Mouse (Mus musculus): ENCODE results near the gene Gpr65.
"Not testable (repeated sequence)": the region's sequence is repeated elsewhere in the genome, so short reads cannot be mapped to it uniquely, and the experiment has no call there.

The Gpr65 gene

DNA sequence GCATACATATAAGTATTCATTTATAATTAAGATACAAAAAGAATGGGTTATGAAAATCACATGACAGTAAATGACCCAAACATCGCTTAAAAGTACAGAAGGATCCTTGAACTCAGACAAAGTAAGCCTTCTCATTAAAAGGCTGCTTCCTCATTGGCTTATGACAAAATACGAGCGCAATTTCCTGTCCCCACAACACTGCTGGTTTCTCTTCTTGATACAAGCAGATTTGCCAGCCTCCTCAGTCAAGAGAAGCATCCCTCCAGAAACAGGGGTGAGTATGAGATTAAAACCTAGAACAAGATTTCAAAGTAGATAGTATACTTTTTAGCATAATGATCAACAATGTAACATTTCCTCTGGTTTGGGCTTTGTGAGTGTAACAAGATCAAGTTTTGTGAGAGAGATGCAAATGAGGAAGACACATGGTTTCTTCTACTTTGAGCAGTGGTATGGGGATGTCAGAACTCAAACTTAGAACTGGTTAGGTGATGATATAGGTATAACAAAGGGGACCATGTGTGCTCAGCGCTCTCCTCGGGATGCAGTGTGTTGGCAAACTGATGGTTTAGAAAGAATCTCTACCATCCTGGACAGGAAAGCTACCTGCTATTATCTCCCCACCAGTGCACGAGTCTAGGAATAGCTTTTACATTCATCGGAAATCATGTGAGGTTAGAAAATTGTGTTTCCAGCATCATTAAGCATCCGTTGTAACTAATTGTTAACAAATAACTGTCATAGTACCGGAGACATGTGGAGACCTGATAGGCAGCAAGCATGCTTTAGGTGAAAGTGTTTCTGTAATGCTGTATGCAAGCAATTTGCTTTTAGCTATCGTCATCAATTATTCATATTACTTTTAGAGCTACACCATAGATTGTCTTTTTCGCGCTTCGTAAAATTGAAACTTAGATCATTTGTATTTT, at the start of gene Gpr65:
Gpr65 (plus strand) TSS at position 195 of the 929 bp plus-strand sequence.
- in situ Hi-C loops (cut with MboI, MseI) = loop anchor here (10.0 to 25.0 kb wide), 2 partner anchors 326 to 469 kb away; partner anchors contain the start of genes Ptpn21 and Zc3h14

DNA sequence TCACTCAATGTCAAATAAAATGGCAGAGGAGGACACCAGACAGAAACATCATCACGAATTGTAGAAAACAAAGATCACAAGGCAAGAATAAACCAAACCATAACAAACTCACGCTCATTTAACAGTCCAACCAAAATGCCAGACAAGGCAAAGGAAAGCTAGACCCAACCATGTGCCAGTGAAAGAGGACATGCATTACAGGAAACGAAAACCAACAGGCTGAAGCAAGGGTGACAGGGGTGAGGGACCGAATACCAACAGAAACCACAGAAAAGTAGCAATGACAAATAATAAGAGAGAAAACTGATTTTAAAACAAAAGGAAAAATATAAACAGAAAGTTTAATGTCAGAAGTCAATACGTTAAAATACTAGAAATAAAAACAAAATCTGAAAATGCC, 45.1 kb upstream of the Gpr65 start:
- in situ Hi-C loops (cut with MboI, MseI) = loop anchor here (5.0 kb wide), 1 partner anchor 74 kb away; no protein-coding TSS in a partner anchor

DNA sequence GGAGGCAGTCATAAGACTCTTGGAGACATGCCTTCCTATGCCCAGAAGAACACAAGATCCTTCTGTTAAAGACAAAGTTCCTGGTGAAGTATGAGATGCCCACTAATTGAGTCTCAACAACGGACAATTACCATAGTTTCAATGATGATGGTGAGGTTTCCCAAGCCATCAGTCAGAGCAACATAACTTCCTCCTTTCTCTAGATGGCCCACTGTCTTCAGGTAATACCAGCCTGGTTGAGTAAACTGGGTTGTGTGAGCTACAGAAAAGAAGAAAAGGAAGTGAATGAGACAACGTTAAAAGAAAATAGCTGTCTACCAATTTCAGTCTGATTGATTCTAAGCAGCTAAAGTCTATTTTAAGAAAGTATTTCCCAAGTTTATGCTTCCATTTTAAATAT, 41.4 kb upstream of the Gpr65 start:
- in situ Hi-C loops (cut with MboI, MseI) = no loop called here

DNA sequence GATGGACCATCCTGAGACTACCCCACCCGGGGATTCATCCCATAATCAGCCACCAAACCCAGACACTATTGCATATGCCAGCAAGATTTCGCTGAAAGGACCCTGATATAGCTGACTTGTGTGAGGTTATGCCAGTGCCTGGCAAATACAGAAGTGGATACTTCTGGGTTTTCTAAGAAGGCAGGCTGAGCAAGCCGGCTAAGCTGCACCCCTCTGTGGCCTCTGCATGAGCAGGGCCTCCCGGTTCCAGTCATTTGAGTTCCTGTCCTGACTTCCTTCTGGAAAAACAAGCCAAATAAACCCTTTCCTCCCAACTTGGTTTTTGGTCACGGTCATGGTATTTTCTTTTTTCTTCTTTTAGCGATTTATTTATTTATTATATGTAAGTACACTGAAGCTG, 30.0 kb upstream of the Gpr65 start:
- in situ Hi-C loops (cut with MboI, MseI) = not testable (repeated sequence)

DNA sequence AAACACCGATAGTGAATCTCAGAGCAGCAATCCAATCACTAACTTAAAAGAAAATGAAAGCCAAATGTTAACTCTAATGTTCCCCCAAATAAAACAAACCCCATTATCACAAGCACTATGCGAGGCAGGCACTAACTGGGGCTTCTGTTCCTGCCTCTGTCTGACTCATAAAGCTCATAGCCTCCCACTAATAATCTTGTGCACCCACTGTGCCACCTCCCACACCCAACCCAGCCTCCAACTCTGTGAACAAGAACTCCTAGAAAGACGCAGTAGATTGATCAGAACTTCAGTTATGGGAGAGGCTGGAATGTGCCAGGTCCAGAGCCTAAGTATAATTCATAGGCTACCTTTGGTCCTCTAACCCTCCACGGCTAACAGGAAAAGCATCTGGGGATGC, 24.3 kb upstream of the Gpr65 start:
- in situ Hi-C loops (cut with MboI, MseI) = no loop called here

DNA sequence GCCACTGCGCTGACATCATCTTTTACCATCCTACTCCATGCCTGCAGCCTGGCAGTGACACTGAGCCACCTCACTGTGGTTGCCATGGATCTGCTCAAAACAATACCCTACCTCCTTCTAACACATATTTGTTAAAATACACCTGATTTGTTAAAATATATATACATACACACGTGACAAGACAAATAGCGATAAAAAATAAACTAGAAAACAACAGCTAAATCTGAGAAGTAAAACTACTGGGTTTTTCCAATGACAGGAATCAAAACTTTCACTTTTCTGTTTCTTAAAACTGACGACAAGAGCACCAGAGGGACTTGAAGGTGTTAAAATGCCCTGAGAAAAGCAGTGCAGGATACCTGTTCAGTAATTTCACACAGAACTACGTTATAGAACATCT, 23.6 kb upstream of the Gpr65 start:
- in situ Hi-C loops (cut with MboI, MseI) = loop anchor here (5.0 kb wide), 1 partner anchor 33 kb away; no protein-coding TSS in a partner anchor

DNA sequence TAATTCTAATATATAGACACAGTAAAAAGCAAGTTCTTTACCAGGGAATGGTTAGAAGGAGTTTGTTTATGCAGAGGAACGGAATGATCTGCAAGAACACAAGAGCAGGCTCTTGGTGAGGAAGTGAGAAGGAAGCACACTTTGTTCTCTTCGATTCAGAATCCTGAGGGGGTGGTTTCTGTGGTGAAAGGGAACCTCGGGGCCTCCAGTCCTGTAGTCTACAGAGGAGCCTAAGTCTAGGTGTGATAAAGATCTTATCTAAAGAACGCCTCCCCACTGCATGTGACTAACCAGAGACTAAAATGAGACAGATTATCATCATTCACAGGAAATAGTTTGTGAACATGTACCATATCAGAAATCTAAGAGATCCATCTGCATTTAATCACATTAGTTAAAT, 21.6 kb upstream of the Gpr65 start:
- in situ Hi-C loops (cut with MboI, MseI) = loop anchor here (5.0 kb wide), 1 partner anchor 35 kb away; no protein-coding TSS in a partner anchor

DNA sequence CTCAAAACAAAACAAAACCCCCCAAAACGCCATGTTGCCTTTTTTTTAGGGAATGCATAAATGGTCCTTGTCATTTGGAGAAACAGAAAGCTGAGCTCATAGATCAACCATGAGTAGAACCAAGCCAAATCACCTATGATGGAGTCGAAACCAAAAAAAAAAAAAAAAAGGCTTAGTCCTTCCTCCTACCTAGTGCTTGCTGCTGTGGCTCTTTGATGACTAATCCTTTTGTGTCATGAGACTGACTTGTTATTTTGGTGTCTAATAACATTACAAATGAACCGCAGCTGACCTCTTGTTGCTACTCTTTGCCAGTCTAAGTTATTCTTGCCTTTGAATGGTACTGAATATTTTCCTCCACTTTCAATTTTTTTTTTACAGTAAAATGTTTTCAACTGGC, 18.8 kb upstream of the Gpr65 start:
- in situ Hi-C loops (cut with MboI, MseI) = loop anchor here (5.0 to 25.0 kb wide), 2 partner anchors 37 to 488 kb away; partner anchors contain the start of genes Ptpn21 and Zc3h14

DNA sequence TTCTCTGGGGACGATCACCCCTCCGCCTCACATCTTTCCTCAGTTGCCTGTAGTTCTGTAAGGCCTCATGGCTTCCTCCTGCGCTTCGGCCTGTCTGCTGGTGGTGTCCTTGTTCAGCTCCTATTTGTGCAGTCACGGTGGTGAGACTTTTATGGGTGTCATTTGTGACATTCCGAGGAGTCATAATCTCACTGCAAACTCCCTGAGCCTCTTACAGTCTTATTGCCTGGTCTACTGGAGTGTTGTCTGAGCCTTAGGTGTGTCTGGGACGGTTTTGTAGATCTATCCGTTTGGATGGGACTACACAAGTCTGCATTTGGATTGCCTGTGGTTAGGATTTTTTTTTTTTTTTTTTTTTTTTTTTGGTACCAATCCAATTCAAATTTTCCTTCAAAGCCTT, 18.1 kb upstream of the Gpr65 start:
- in situ Hi-C loops (cut with MboI, MseI) = loop anchor here (25.0 kb wide), 1 partner anchor 487 kb away; the partner anchor contains the start of genes Ptpn21 and Zc3h14

DNA sequence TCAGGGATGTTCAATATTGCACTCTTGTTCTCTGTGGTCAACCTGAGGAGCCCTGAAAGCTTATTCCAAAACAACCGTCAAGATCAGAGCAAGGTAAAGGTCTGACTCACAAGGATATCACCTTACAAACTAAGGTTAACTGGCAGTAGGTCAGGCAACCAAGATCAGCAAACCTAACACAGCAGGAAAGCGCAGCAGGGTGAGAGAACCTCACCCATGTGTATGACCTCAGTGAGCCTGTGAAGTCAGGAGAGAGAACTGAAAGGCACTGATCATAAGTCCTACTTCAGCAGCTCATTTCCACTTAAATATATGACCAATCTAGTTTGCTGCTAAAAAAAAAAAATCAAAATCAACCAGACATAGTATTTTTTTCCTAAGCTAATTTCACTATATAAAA, 16.0 kb upstream of the Gpr65 start:
- in situ Hi-C loops (cut with MboI, MseI) = loop anchor here (25.0 kb wide), 1 partner anchor 485 kb away; the partner anchor contains the start of genes Ptpn21 and Zc3h14

DNA sequence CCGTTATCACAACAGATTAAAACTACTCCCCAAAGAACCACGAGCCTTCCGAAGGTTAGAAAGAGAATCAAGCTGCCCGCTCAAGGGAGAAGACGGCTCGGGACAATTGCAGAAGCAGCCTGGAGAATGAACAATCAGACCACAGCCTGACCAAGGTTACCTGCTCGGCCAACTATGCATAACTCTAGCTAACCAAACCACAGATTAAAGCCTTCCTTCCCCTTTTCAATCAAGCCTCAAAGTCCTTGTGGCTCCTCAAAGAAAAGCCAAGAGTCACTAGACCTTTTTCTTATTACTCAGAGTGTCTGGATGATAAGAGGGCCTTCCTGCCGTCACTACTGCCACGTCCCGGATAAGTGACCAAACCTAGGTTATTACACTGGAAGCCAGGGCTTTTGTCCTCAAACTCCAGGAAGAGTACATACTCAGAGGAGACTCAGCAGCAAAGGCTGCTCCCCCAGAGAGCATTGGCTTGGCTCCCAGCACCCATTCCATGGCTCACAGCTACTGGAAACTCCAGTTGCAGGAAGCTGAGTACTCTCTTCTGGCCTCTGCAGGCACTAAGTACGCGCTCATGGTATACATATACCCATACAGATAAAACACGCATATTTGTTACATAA, 13.0 kb upstream of the Gpr65 start:
- in situ Hi-C loops (cut with MboI, MseI) = loop anchor here (25.0 kb wide), 1 partner anchor 482 kb away; the partner anchor contains the start of genes Ptpn21 and Zc3h14

DNA sequence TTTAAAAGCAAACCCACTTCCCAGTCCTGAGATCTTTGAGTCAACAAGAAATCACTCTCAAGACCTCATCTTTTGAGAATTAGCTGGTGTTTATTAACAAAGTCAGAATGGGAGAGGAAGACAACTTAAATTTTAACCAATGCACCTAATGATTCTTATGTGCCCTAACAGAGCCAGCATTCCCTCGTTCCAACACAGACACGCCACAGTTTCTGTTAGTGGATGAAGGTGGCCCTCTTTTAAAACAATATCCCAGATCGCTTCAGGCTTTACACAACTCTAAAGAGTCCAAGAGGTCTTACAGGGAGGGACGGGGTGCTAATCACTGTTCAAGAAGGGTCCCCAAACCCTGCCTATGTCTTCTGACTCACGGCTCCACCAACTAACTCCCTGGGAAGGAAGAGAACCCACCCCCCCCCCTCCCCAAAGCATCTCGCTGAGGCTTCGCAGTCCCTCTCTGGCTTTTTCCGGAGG, 10.0 kb upstream of the Gpr65 start:
- in situ Hi-C loops (cut with MboI, MseI) = loop anchor here (25.0 kb wide), 1 partner anchor 479 kb away; the partner anchor contains the start of genes Ptpn21 and Zc3h14

DNA sequence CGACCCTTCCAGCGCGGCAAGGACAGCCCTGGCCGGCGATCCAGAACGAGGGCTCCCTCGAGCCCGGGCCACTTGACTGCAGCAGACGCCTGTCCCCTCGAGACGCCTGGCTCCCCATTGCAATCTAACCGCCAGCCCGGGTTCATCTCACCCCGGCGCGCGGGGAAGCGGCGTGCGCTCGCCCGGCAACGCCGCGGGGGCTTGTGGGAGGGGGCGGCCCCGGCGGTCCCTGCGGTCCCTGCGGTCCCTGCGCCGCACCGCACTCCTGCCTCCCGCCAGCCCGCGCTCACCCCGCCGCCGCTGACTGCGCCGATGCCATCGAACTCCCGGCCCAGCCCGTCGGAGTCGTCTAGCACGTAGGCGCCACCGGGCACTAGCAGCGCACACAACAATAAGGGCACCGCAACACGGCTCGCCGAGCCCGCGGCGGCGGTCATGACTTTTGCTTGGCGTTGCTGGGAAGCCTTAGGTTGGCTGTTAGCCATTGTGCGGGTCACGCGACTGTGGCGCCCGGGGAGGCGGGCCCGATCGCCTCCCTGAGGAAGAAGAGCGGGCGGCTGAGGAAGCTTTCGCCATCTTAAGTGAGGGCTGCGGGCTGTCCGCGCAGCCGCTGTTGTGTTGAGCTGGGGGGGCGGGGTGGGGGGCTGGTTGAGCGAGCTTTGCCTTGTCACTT, 9.5 kb upstream of the Gpr65 start, which contains the start of gene Galc:
Galc (minus strand) TSS at position 615 of the 673 bp plus-strand sequence.
- in situ Hi-C loops (cut with MboI, MseI) = loop anchor here (25.0 kb wide), 1 partner anchor 478 kb away; the partner anchor contains the start of genes Ptpn21 and Zc3h14

DNA sequence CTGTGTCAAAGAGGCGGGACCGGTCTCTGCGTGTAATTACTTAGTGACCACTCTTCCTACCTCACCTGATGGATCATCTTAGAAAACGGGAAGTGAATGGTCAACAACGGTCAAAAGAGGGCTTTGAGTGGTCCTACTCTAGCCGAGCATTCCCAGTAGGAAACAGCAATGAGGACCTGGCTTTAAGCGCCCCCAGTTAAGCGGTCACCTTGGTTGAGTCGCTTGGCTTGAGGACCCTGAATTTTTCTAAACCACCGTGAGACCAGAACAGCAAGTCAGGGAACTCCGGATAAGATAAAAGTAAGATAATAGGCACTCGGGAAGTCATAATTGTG, 8.9 kb upstream of the Gpr65 start:
- in situ Hi-C loops (cut with MboI, MseI) = loop anchor here (25.0 kb wide), 1 partner anchor 478 kb away; the partner anchor contains the start of genes Ptpn21 and Zc3h14

DNA sequence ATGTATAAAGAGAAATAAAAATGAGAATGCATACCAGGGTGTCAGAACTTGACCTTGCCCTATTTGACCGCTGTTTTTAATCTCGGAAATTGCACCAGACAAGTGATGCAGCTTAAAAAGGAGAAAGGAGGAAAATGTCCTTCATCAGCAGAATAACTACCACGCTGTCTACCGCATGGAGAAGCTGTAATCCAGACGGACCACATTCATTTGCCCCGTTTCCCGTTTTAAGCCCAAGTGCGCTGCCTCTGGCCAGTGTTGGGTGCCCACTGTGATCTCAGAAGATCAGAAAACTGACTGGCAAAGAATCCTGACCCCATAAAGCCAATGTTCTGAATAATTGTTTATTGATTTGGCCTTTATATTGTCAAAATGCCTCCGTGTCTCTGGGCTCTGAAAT, 2.7 kb upstream of the Gpr65 start:
- in situ Hi-C loops (cut with MboI, MseI) = loop anchor here (10.0 to 25.0 kb wide), 2 partner anchors 329 to 472 kb away; partner anchors contain the start of genes Ptpn21 and Zc3h14

DNA sequence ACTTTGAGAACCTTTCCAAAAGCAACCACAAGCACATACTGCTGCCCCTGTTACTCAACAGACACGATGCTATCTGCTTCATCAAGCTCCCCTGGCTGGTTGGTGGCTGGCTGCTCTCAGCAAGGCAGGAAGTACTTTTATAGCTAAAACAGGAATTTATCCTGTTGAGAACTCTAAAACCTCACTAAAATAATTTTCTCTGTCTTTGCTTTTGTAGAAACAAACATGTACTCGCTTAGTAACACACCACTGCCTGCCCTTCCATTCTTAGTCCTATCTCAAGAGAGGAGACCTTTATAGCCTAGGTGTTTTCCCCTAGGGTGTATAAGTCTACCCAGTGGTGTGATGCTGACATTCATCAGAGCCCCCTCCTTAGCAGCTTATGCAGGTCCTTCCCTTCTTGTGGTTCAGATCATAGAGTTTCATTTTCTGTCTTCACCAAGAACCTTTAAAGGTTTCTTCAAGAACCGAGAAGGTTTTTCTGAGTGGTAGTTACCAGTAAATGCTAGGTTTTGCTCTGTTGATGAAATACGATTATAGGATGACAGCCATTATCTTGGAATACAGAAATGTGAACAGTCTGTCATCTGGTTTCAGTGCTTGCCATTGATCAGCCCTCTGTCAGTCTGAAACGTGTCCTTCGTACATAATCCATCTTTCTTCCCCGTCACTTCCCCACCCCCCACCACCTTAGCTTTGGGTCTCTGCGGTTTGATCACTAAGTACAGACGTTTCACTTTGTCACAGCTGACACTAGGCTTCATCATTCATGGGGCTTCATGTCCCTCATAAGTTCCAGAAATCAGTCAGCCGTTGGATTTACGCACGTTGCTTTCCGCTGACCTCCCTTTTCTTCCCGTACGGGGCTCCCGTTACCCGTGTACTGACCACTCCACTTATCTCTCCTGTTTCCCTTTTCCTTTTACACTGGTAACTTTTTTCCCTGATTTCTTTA, 1.6 kb downstream of the Gpr65 start:
- in situ Hi-C loops (cut with MboI, MseI) = loop anchor here (5.0 to 25.0 kb wide), 5 partner anchors 55 to 467 kb away; partner anchors contain the start of genes Ptpn21 and Zc3h14

DNA sequence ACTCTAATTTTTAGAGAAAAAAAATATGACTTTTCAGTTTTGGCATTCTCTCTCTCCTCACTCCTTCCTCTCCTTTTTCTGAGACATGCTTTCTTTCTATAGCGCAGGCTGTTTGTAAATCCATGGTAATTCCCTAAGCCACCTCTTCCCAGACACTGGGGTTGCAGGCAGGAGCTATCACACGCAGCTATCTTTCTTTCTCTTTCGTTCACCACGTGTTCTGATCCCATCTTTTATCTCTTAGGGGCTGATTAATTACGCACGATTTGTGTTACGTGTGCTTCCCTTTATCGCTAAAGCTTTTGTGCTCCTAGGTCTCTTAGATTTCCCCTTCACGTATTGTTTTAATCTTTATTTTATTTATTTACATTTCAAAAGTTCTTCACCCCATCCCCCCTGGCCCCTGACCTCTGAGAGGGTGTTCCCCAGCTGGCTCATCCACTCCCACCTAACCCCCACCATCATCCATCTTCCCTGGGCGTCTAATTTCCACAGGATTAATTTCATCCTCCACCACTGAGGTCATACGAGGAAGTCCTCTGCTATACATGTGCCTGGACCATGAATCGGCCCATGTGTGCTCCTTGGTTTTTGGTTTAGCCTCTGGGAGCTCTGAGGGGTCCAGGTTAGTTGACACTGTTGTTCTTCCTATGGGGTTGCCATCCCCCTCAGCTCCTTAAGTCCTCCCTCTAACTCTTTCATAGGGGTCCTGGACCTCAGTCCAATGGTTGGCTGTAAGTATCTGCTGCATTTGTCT, 2.6 kb downstream of the Gpr65 start:
- in situ Hi-C loops (cut with MboI, MseI) = loop anchor here (5.0 to 25.0 kb wide), 4 partner anchors 56 to 466 kb away; partner anchors contain the start of genes Ptpn21 and Zc3h14

DNA sequence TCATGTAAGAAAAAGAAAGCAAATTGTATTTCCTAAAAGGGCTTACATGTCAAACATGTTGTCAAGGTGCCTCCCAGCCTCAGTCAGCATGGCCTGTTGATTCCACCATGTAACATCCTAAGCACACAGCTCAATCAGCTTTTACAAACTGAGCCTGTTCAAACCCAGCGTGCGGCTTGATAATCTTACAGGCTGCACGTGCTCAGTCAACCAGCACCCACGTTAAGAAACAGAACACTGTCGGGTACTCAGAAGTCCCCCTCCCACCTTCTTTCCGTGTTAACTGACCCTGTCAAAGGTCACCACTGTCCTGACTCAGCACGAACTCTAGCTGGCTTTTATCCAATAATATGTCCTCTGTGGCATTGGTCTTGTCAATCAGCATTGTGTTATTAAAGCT, 4.0 kb downstream of the Gpr65 start:
- in situ Hi-C loops (cut with MboI, MseI) = loop anchor here (5.0 to 25.0 kb wide), 4 partner anchors 58 to 465 kb away; partner anchors contain the start of genes Ptpn21 and Zc3h14

DNA sequence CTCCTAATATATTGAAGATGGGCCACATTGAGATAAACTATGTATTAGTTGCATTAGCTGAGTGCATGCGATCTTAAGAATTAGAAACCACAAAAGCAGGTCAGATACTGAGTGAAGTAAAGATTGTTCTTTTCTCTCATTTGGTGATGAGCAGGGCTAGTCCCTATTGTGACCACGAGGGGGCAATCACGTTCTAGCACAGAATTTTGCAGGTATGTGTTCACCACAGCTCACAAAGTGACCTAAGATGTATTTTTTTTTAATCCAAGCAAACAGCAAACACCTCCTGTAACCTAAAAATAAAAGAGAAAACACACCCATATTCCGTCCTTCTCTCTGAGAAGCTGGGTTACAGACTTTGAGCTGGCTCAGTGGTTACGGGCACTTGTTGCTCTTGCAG, 12.1 kb downstream of the Gpr65 start:
- in situ Hi-C loops (cut with MboI, MseI) = no loop called here
